Comparison of ENCODE assay signal across 9 mouse cellular contexts in the genomic region with DNA sequence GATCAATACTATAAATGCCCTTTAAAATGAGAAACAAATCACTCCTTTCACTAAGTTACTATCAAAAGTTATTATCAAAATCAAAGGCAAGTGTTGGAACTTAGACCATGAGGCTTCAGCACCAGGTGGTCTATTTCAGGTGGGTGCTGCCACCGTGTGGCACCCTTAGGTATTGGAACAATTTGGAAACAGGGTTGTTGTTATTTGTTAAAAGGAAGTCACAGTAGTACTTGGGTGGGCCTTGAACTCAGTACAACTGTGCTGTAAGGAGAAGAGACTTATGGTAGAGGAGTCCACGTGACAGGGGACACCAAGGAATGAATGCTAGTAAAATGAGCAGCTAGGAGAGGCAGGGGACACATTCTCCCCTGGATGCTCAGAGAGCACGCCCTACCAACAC.
DNase-seq lines count a peak whose midpoint lies in the region; ATAC-seq and TF ChIP-seq lines count a peak whose summit lies in the region.
"Had no signal": no experiment of that assay in that cellular context is flagged by ENCODE, and none has a peak within 500 bp of the region (broad histone marks: within the 10 kb centered on the region; RNA-seq: fewer than 3 reads in every experiment).

No protein-coding gene starts in this region.

- no peak overlapping the region for H3K4me2 ChIP-seq in kidney, embryonic 16.5 days (replicated peaks; ENCODE audit: low read depth, low read length)
- H3K4me2 ChIP-seq in embryonic facial prominence, embryonic 11.5 days (ENCODE audit: low read depth, low read length), result no peak overlapping the region

- no peak for TF ChIP-seq POLR2A in kidney, adult 2 months (IDR thresholded peaks at IDR 0.05; ENCODE audit: low read depth, low read length)

- WGBS in kidney, embryonic 16.5 days, result 47% methylated on average over 3 of the region's 3 CpGs
- 38% methylated on average over 3 of the region's 3 CpGs for WGBS in embryonic facial prominence, embryonic 11.5 days
- 50% methylated on average over 3 of the region's 3 CpGs for WGBS in kidney, adult 2 months

- no peak overlapping the region for H3K9ac ChIP-seq in kidney, embryonic 16.5 days (replicated peaks; ENCODE audit: low read length)
- no peak overlapping the region for H3K9ac ChIP-seq in embryonic facial prominence, embryonic 11.5 days (replicated peaks; ENCODE audit: low read length)

- H3K36me3 ChIP-seq in kidney, embryonic 16.5 days (ENCODE audit: insufficient read depth, low read length), result peaks cover 17% of the 10 kb centered on the region; the same call in 1 of the 2 replicates
- H3K36me3 ChIP-seq in embryonic facial prominence, embryonic 11.5 days (replicated peaks; ENCODE audit: control insufficient read depth, insufficient read depth, low read depth, low read length), result no peaks in the 10 kb centered on the region
- H3K36me3 ChIP-seq in kidney, adult 2 months (ENCODE audit: control insufficient read depth, insufficient read depth, low read length), result 0 out of 2 replicates have a peak, but pooled peaks cover 1% of the 10 kb centered on the region

- no peak for ATAC-seq in kidney, embryonic 16.5 days (ENCODE audit: low FRiP score, low TSS enrichment)
- ATAC-seq in embryonic facial prominence, embryonic 11.5 days (replicated peaks; ENCODE audit: insufficient number of reproducible peaks, low FRiP score, low TSS enrichment, low read depth), result no peak

- no peaks in the 10 kb centered on the region for H3K27me3 ChIP-seq in kidney, embryonic 16.5 days (ENCODE audit: insufficient read depth, low read length)
- no peaks in the 10 kb centered on the region for H3K27me3 ChIP-seq in embryonic facial prominence, embryonic 11.5 days (ENCODE audit: control insufficient read depth, insufficient read depth, low read length)
- H3K27me3 ChIP-seq in kidney, adult 2 months (replicated peaks; ENCODE audit: control insufficient read depth, insufficient read depth, low read length), result no peaks in the 10 kb centered on the region

- DNase-seq in kidney, adult 11 months, result peak; percentile 32
- DNase-seq in CD8-positive naive resting alpha-beta T cell, adult 2 months (ENCODE audit: low read depth in 2 of 2, low spot score in 2 of 2), result peak; percentile 51 to 74
- peak; percentile 62 to 64 for DNase-seq in adrenal gland, adult 18-20 months (ENCODE audit: low spot score in 2 of 2)
- peak; percentile 74 for DNase-seq in embryonic facial prominence, embryonic 11.5 days (ENCODE audit: low spot score)
- DNase-seq in kidney, adult 2 months, result peak; percentile 57
- DNase-seq in lung, postnatal 4 days, result peak; percentile 46 to 64
- peak; percentile 78 for DNase-seq in testis, postnatal 10 days (ENCODE audit: low spot score)

- no peaks in the 10 kb centered on the region for H3K4me1 ChIP-seq in kidney, embryonic 16.5 days (ENCODE audit: insufficient read depth, low read length)
- H3K4me1 ChIP-seq in embryonic facial prominence, embryonic 11.5 days (ENCODE audit: control insufficient read depth, insufficient read depth, low read length), result no peaks in the 10 kb centered on the region
- H3K4me1 ChIP-seq in kidney, adult 2 months (ENCODE audit: control insufficient read depth, insufficient read depth, low read length), result no peaks in the 10 kb centered on the region

- H3K4me3 ChIP-seq in kidney, embryonic 16.5 days (ENCODE audit: low read length), result no peak overlapping the region
- no peak overlapping the region for H3K4me3 ChIP-seq in embryonic facial prominence, embryonic 11.5 days (ENCODE audit: low read depth, low read length)
- no peak overlapping the region for H3K4me3 ChIP-seq in kidney, adult 2 months (ENCODE audit: insufficient read depth, low read depth, low read length)
- H3K4me3 ChIP-seq: erythroblast, embryonic 14.5 days had no signal

- H3K9me3 ChIP-seq in kidney, embryonic 16.5 days (ENCODE audit: low read length), result no peaks in the 10 kb centered on the region
- H3K9me3 ChIP-seq in embryonic facial prominence, embryonic 11.5 days (replicated peaks; ENCODE audit: control insufficient read depth, low read length), result no peaks in the 10 kb centered on the region

- peak; percentile 73 for TF ChIP-seq CTCF in kidney, adult 2 months (conservative IDR thresholded peaks at IDR 0.05; ENCODE audit: insufficient read depth, insufficient read length, low read depth, low read length)

- no peak overlapping the region for H3K27ac ChIP-seq in kidney, embryonic 16.5 days (ENCODE audit: low read length)
- H3K27ac ChIP-seq in embryonic facial prominence, embryonic 11.5 days (replicated peaks; ENCODE audit: low read depth, low read length), result no peak overlapping the region
- H3K27ac ChIP-seq in kidney, adult 2 months (ENCODE audit: insufficient read depth, low read depth, low read length), result no peak overlapping the region
